Mouse (Mus musculus): ENCODE measurements around the gene Foxr1.

- no peak for TF ChIP-seq CTCF (IDR thresholded peaks at IDR 0.05; ENCODE audit: control insufficient read depth, insufficient read depth, insufficient read length)
- TF ChIP-seq USF1 (IDR thresholded peaks at IDR 0.05; ENCODE audit: low read depth) = no peak
- TF ChIP-seq CEBPB (IDR thresholded peaks at IDR 0.05; ENCODE audit: low read depth) = no peak
- no peak for TF ChIP-seq MAX (IDR thresholded peaks at IDR 0.05)
Observed at GRCm38 (mm10) chr9:44391466-44391865, 49.5 kb downstream of the Foxr1 start.
